Mouse (Mus musculus) MEL (cell line): Measurements from ENCODE around the gene Ubiad1. TPM values are rescaled to one million over a fixed set of nuclear protein-coding genes. Genes with fewer than 3 reads are reported as not detected.
A peak's percentile ranks its signal among the peaks of the same experiment; 100 is the strongest.

ENCODE experiments used
- DNase-seq: peaks from one replicate; pipeline ENCODE4 v3.0.0; 2011; ENCODE audit warnings: low read depth, low spot score
- H3K27ac ChIP-seq: 2 replicates; pipeline ENCODE4 v1.5.1; 2012; ENCODE audit warnings: low read depth, mild to moderate bottlenecking, control low read depth, low read length, moderate library complexity; ENCODE audit not compliant: control insufficient read depth
- H3K27me3 ChIP-seq, 2 experiments: fragments of 150-350 bp in 1 of 2; sonication (generic) in 1 of 2; 2 replicates each; pipeline ENCODE4 v1.6.1; 2012; ENCODE audit warnings: low read length in 2 of 2, mild to moderate bottlenecking in 2 of 2, improper control_type of control experiment in 1 of 2, moderate library complexity in 1 of 2; ENCODE audit not compliant: insufficient read depth in 2 of 2, control insufficient read depth in 1 of 2
- H3K36me3 ChIP-seq, 2 experiments: 2 replicates each; pipeline ENCODE4 v1.6.1; 2012 to 2014; ENCODE audit warnings: low read length in 2 of 2, improper control_type of control experiment in 1 of 2, inconsistent platforms in 1 of 2, mild to moderate bottlenecking in 1 of 2; ENCODE audit not compliant: insufficient read depth in 2 of 2, control insufficient read depth in 1 of 2
- H3K4me1 ChIP-seq, 2 experiments: fragments of 150-350 bp in 1 of 2; sonication (generic) in 1 of 2; 2 replicates each; pipeline ENCODE4 v1.6.1; 2012; ENCODE audit warnings: low read length in 2 of 2, improper control_type of control experiment in 1 of 2, mild to moderate bottlenecking in 1 of 2; ENCODE audit not compliant: insufficient read depth in 2 of 2, control insufficient read depth in 1 of 2
- H3K4me3 ChIP-seq, 2 experiments: fragments of 150-350 bp in 1 of 2; sonication (generic) in 1 of 2; 2 replicates each; pipeline ENCODE4 v1.5.1; 2012; ENCODE audit warnings: low read depth in 2 of 2, low read length in 2 of 2, mild to moderate bottlenecking in 2 of 2, moderate library complexity in 2 of 2, control low read depth in 1 of 2, improper control_type of control experiment in 1 of 2; ENCODE audit not compliant: control insufficient read depth in 1 of 2, insufficient read depth in 1 of 2
- H3K79me2 ChIP-seq: 2 replicates; pipeline ENCODE4 v1.6.1; 2012; ENCODE audit warnings: mild to moderate bottlenecking, low read length, moderate library complexity; ENCODE audit not compliant: control insufficient read depth, poor library complexity, insufficient read depth
- H3K9ac ChIP-seq: 2 replicates; pipeline ENCODE4 v1.6.1; 2012; ENCODE audit warnings: low read depth, mild to moderate bottlenecking, control low read depth, low read length, moderate library complexity; ENCODE audit not compliant: control insufficient read depth, poor library complexity, severe bottlenecking
- H3K9me3 ChIP-seq: fragments of 150-350 bp; sonication (generic); replicated peaks from 2 replicates; pipeline ENCODE4 v1.6.1; 2012; ENCODE audit warnings: mild to moderate bottlenecking, low read length, improper control_type of control experiment, moderate library complexity; ENCODE audit not compliant: insufficient read depth
- CHD2 ChIP-seq: IDR thresholded peaks from 2 replicates; pipeline ENCODE4 v1.6.1; 2011; ENCODE audit warnings: low read length, improper control_type of control experiment
- CTCF ChIP-seq, 3 experiments: IDR thresholded peaks in 2 of 3; conservative IDR thresholded peaks in 1 of 3; 2 replicates each; pipeline ENCODE4 v1.5.1; 2011 to 2012; ENCODE audit warnings: low read length in 3 of 3, low read depth in 2 of 3, mild to moderate bottlenecking in 2 of 3, improper control_type of control experiment in 1 of 3, inconsistent platforms in 1 of 3, mixed read lengths in 1 of 3, moderate library complexity in 1 of 3; ENCODE audit not compliant: control insufficient read depth in 1 of 3, insufficient read depth in 1 of 3, poor library complexity in 1 of 3, severe bottlenecking in 1 of 3
- ELF1 ChIP-seq: IDR thresholded peaks from 2 replicates; pipeline ENCODE4 v1.6.1; 2014; ENCODE audit warnings: low read depth, mild to moderate bottlenecking, inconsistent platforms, low read length, improper control_type of control experiment, moderate library complexity
- ETS1 ChIP-seq: IDR thresholded peaks from 2 replicates; pipeline ENCODE4 v1.6.1; 2012; ENCODE audit warnings: low read depth, mild to moderate bottlenecking, inconsistent platforms, low read length, improper control_type of control experiment, moderate library complexity
- JUND ChIP-seq: IDR thresholded peaks from 2 replicates; pipeline ENCODE4 v1.6.1; 2011; ENCODE audit warnings: low read depth, mild to moderate bottlenecking, improper control_type of control experiment, low read length
- MAZ ChIP-seq: IDR thresholded peaks from 2 replicates; pipeline ENCODE4 v1.6.1; 2012; ENCODE audit warnings: low read depth, mild to moderate bottlenecking, inconsistent platforms, low read length, improper control_type of control experiment
- MXI1 ChIP-seq: IDR thresholded peaks from 2 replicates; pipeline ENCODE4 v1.6.1; 2011; ENCODE audit warnings: mild to moderate bottlenecking, low read depth, low read length, improper control_type of control experiment
- MYB ChIP-seq: IDR thresholded peaks from 2 replicates; pipeline ENCODE4 v1.6.1; 2011; ENCODE audit warnings: mild to moderate bottlenecking, low read depth, low read length, improper control_type of control experiment
- NELFE ChIP-seq: IDR thresholded peaks from 2 replicates; pipeline ENCODE4 v1.6.1; 2011; ENCODE audit warnings: low read depth, low read length, improper control_type of control experiment
- NRF1 ChIP-seq: IDR thresholded peaks from 2 replicates; pipeline ENCODE4 v1.6.1; 2014; ENCODE audit warnings: low read depth, mild to moderate bottlenecking, inconsistent platforms, low read length, improper control_type of control experiment, moderate library complexity; ENCODE audit not compliant: poor library complexity, insufficient read depth, severe bottlenecking
- POLR2A ChIP-seq, 2 experiments: IDR thresholded peaks; 2 replicates each; pipeline ENCODE4 v1.6.1; 2011 to 2012; ENCODE audit warnings: low read length in 2 of 2, mild to moderate bottlenecking in 2 of 2, control low read depth in 1 of 2, improper control_type of control experiment in 1 of 2, low read depth in 1 of 2, moderate library complexity in 1 of 2; ENCODE audit not compliant: control insufficient read depth in 1 of 2, insufficient read depth in 1 of 2, poor library complexity in 1 of 2
- RAD21 ChIP-seq: IDR thresholded peaks from 2 replicates; pipeline ENCODE4 v1.6.1; 2011; ENCODE audit warnings: mild to moderate bottlenecking, low read depth, low read length, improper control_type of control experiment
- SMC3 ChIP-seq: IDR thresholded peaks from 2 replicates; pipeline ENCODE4 v1.6.1; 2011; ENCODE audit warnings: low read depth, low read length, improper control_type of control experiment
- TCF12 ChIP-seq: IDR thresholded peaks from 2 replicates; pipeline ENCODE4 v1.6.1; 2014; ENCODE audit warnings: low read depth, mild to moderate bottlenecking, inconsistent platforms, low read length, improper control_type of control experiment, moderate library complexity
- UBTF ChIP-seq: IDR thresholded peaks from 2 replicates; pipeline ENCODE4 v1.6.1; 2012; ENCODE audit warnings: low read depth, mild to moderate bottlenecking, inconsistent platforms, low read length, improper control_type of control experiment, moderate library complexity, borderline replicate concordance; ENCODE audit not compliant: insufficient read depth
- USF1 ChIP-seq: IDR thresholded peaks from 2 replicates; pipeline ENCODE4 v1.6.1; 2014; ENCODE audit warnings: low read depth, mild to moderate bottlenecking, inconsistent platforms, low read length, improper control_type of control experiment, moderate library complexity
- ZC3H11A ChIP-seq: IDR thresholded peaks from 2 replicates; pipeline ENCODE4 v1.6.1; 2012; ENCODE audit warnings: low read depth, mild to moderate bottlenecking, inconsistent platforms, low read length, improper control_type of control experiment
- ZMIZ1 ChIP-seq: IDR thresholded peaks from 2 replicates; pipeline ENCODE4 v1.6.1; 2012; ENCODE audit warnings: low read depth, mild to moderate bottlenecking, inconsistent platforms, low read length, improper control_type of control experiment, moderate library complexity
- polyA plus RNA-seq, 2 experiments: library from polyadenylated mRNA; stranded (reverse) in 1 of 2; unstranded in 1 of 2; fragments of >175 nt in 1 of 2; fragments of >200 nt in 1 of 2; gene quantifications; 2 replicates each; pipeline versions ENCODE4 v1.2.1 to v1.2.4; 2012; ENCODE audit warnings: low replicate concordance in 2 of 2, low read depth in 1 of 2; ENCODE audit not compliant: insufficient read length in 2 of 2, insufficient read depth in 1 of 2, missing spikeins in 1 of 2
- total RNA-seq: library from RNA; depleted of rRNA; stranded (reverse); fragments of 300-350 nt; gene quantifications from 2 replicates; pipeline ENCODE4 v1.2.3, GENCODE M21; 2012

Ubiad1 gene
- total and polyA plus RNA-seq, 3 experiments, result 19.4 to 24.3 TPM; not detected in 1

DNA sequence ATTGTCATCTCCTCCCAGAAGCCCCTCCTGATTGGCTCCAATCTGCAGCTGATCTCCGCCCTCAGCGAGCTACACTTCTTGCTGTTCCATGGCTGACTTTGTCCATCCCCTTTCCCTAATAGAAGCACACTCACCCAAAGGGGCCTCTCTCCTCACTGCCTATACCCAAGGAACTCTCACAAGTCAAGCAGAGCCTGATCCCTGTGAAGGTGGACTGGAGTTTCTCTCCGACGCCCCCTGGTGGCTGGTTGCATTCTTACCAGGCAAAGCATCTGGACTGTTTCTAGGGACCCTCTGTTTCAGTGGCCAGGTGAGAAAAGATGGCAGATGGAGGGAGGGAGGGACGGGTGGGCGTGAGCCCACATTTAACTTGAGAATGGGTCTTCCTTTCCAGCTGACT lies 14.9 kb downstream of the Ubiad1 start:
- no peaks in the 10 kb centered on the region for H3K9me3 ChIP-seq
- peaks cover 0 to 6% of the 10 kb centered on the region in 2 experiments; a peak in 2 of 4 replicates for H3K4me1 ChIP-seq
- TF ChIP-seq RAD21 (peak; percentile 49), CTCF (IDR thresholded peaks at IDR 0.05 in 2 of 3, conservative IDR thresholded peaks at IDR 0.05 in 1 of 3; ENCODE audit: control insufficient read depth in 1 of 3, insufficient read depth in 1 of 3, low read depth in 2 of 3, low read length in 3 of 3, poor library complexity in 1 of 3, severe bottlenecking in 1 of 3) (peak; percentile 88 to 94 (median 91)), SMC3 (peak; percentile 84), POLR2A (IDR thresholded peaks at IDR 0.05; ENCODE audit: control insufficient read depth in 1 of 2, insufficient read depth in 1 of 2, low read depth in 1 of 2, low read length in 2 of 2, poor library complexity in 1 of 2) (no peak)
- no peak overlapping the region for H3K4me3 ChIP-seq
- no peaks in the 10 kb centered on the region for H3K27me3 ChIP-seq
- no peak overlapping the region for H3K9ac ChIP-seq
- H3K79me2 ChIP-seq, result no peaks in the 10 kb centered on the region
- DNase-seq, result peak; percentile 76
- no peak overlapping the region for H3K27ac ChIP-seq
- H3K36me3 ChIP-seq, result peaks cover 0 to 2% of the 10 kb centered on the region in 2 experiments; a peak in 1 of 4 replicates

DNA sequence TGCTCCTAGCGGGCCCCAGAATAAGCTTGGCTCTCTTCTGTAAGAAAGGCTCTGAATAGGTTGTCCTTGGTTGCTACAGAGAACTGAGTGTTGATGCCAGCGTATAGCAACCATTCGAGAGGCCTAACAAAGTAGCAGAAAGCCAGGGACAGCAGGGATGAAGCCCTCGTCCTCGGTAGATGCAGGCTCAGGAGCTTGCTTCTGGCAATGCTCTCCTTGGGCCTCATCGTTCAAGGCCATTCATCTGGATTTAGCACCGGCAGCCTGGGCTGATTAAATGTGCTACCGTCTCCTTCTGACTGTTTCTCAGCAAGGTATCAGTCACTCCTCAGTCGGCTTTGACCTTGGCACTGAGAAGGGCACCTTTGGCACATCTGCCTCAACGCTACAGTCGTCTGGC lies 15.4 kb downstream of the Ubiad1 start:
- H3K4me1 ChIP-seq, result peaks cover 0 to 6% of the 10 kb centered on the region in 2 experiments; a peak in 2 of 4 replicates
- DNase-seq, result no peak
- TF ChIP-seq RAD21, result no peak
- no peak for TF ChIP-seq NRF1
- no peak for TF ChIP-seq ZC3H11A
- TF ChIP-seq MAZ, result no peak
- TF ChIP-seq NELFE, result no peak
- TF ChIP-seq MYB, result no peak
- no peak for TF ChIP-seq JUND
- TF ChIP-seq ETS1, result no peak
- TF ChIP-seq CHD2, result no peak
- no peak for TF ChIP-seq ZMIZ1
- TF ChIP-seq ELF1, result no peak
- TF ChIP-seq MXI1, result no peak
- TF ChIP-seq UBTF, result no peak
- no peak for TF ChIP-seq TCF12
- no peak for TF ChIP-seq USF1
- H3K79me2 ChIP-seq, result no peaks in the 10 kb centered on the region
- peaks cover 0 to 2% of the 10 kb centered on the region in 2 experiments; a peak in 1 of 4 replicates for H3K36me3 ChIP-seq
- H3K9me3 ChIP-seq, result no peaks in the 10 kb centered on the region
- H3K27me3 ChIP-seq, result no peaks in the 10 kb centered on the region
- no peak overlapping the region for H3K27ac ChIP-seq
- no peak overlapping the region for H3K9ac ChIP-seq
- H3K4me3 ChIP-seq, result no peak overlapping the region
